Mouse (Mus musculus) hindlimb bud, embryonic 11.5 days (tissue): Measurements from ENCODE around the gene 4833439L19Rik.

Source experiments
- DNase-seq: peaks from one replicate; pipeline ENCODE4 v3.0.0-alpha.2; 2012; ENCODE audit warnings: low read depth, low spot score; ENCODE audit errors: extremely low spot score

The 4833439L19Rik gene

GRCm38 (mm10) chr13:54532134-54532533 lies 33.1 kb downstream of the 4833439L19Rik start:
- no peak for DNase-seq

- no peak for DNase-seq
Measured at GRCm38 (mm10) chr13:54527140-54527539, 38.1 kb downstream of the 4833439L19Rik start.

- no peak for DNase-seq
Measured at GRCm38 (mm10) chr13:54521181-54521580, 44.1 kb downstream of the 4833439L19Rik start.

GRCm38 (mm10) chr13:54520221-54520620 lies 45.0 kb downstream of the 4833439L19Rik start:
- no peak for DNase-seq

- DNase-seq: no peak
Measured at GRCm38 (mm10) chr13:54505920-54506319, 59.3 kb downstream of the 4833439L19Rik start.

- DNase-seq: no peak
Measured at GRCm38 (mm10) chr13:54504611-54505260, 60.5 kb downstream of the 4833439L19Rik start.

- no peak for DNase-seq
Measured at GRCm38 (mm10) chr13:54503604-54504521, 61.4 kb downstream of the 4833439L19Rik start, which contains the start of gene Simc1. Gene Simc1 (plus strand): TSS chr13:54503779.

- DNase-seq: no peak
Measured at GRCm38 (mm10) chr13:54503278-54503603, 62.0 kb downstream of the 4833439L19Rik start.

GRCm38 (mm10) chr13:54501957-54502690 lies 63.1 kb downstream of the 4833439L19Rik start:
- DNase-seq: no peak

GRCm38 (mm10) chr13:54501352-54501751 lies 63.9 kb downstream of the 4833439L19Rik start:
- no peak for DNase-seq
